Mouse (Mus musculus) spleen, postnatal 14 days (tissue): ENCODE measurements around the gene Gm7358.
"Not testable (repeated sequence)": the region's sequence is repeated elsewhere in the genome, so short reads cannot be mapped to it uniquely, and the experiment has no call there.

ENCODE experiments used
- DNase-seq, 2 experiments: peaks; one replicate each; pipeline ENCODE4 v3.0.0; 2021 to 2022; ENCODE audit warnings: low spot score in 2 of 2

The Gm7358 gene

GRCm38 (mm10) chr17:14059431-14059830, at the start of gene Gm7358:
Gene Gm7358, minus strand, starts transcription at chr17:14059531.
- DNase-seq = not testable (repeated sequence)

- DNase-seq = not testable (repeated sequence)
Measured at GRCm38 (mm10) chr17:14103018-14103417, 43.7 kb upstream of the Gm7358 start.

DNA sequence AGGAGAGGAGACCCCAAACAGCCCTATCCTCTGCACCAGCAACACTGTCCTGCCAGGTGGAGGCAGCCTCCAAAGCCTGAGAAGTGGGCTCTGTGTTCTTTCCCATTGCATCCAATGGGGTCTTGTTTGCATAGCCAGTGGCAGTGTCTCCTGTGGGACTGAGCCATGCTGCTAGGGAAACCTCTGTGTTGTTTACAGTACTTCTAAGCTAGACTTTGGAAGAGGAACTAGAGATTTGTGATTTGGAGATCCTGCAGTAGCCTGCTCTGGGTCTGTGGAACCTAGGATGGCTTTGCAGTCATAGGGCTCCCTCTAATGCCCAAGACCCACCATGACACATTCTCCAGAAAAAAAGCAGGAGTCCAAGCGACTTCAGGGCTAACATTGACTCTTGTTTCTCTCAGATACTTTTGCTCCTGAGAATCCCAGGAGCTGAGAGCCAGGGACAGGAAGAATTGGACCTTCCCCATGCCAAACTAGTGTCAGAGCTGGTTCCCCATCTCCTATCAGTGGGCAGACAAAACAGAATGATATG, 42.2 kb upstream of the Gm7358 start:
- DNase-seq = not testable (repeated sequence)

- DNase-seq = not testable (repeated sequence)
Measured at GRCm38 (mm10) chr17:14099886-14100285, 40.6 kb upstream of the Gm7358 start.

DNA sequence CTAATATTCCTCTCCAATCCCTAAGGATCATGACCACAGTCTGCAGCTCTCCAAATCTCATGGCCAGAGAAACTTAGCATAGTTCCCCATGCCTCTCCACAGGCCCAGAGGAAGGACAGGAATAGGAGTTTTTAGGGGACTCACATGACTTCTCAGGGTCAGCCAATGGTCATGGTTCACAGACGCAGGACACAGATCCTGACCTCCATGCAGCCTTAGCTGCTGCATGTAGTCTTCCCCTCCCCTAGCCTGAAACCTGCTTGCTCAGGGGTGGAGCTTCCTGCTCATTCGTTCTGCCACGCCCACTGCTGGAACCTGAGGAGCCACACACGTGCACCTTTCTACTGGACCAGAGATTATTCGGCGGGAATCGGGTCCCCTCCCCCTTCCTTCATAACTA, 34.8 kb upstream of the Gm7358 start:
- not testable (repeated sequence) for DNase-seq

- not testable (repeated sequence) for DNase-seq
Measured at GRCm38 (mm10) chr17:14086629-14087028, 27.3 kb upstream of the Gm7358 start.

- DNase-seq = not testable (repeated sequence)
Measured at GRCm38 (mm10) chr17:14041880-14042279, 17.5 kb downstream of the Gm7358 start.

GRCm38 (mm10) chr17:14037012-14037411, 22.3 kb downstream of the Gm7358 start:
- not testable (repeated sequence) for DNase-seq

- DNase-seq = not testable (repeated sequence)
Measured at GRCm38 (mm10) chr17:14036113-14036512, 23.2 kb downstream of the Gm7358 start.
